Mouse (Mus musculus) E14TG2a.4 (cell line): ENCODE measurements around the gene Rhbdl1.

Source experiments
- CTCF ChIP-seq: conservative IDR thresholded peaks from 2 replicates; pipeline ENCODE4 v1.5.1; 2014; ENCODE audit warnings: low read length
- NANOG ChIP-seq: IDR thresholded peaks from 2 replicates; pipeline ENCODE4 v1.6.1; 2014; ENCODE audit warnings: borderline replicate concordance, low read length, mixed read lengths

GRCm38 (mm10) chr17:25869954-25870353 lies 32.9 kb upstream of the Rhbdl1 start:
- no peak for TF ChIP-seq CTCF
- no peak for TF ChIP-seq NANOG
